8 mouse cellular contexts compared by ENCODE assay signal in genomic region chr5:114796299-114797012, GRCm38 (mm10). TPM values are rescaled to one million over a fixed set of nuclear protein-coding genes. Genes with fewer than 3 reads are reported as not detected.
DNase-seq lines count a peak whose midpoint lies in the region; ATAC-seq lines count a peak whose summit lies in the region.

No protein-coding gene starts in this region.

- peak; percentile 44 for ATAC-seq in limb, embryonic 11.5 days (ENCODE audit: insufficient number of reproducible peaks, low FRiP score, low TSS enrichment, low read depth)
- ATAC-seq in neural tube, embryonic 12.5 days (ENCODE audit: low FRiP score, low read depth), result peak; percentile 62; the same call in 1 of the 2 replicates

- peak overlapping the region; percentile 23 for H3K4me3 ChIP-seq in limb, embryonic 11.5 days (ENCODE audit: low read depth, low read length)
- peak overlapping the region; percentile 33 for H3K4me3 ChIP-seq in neural tube, embryonic 12.5 days

- H3K27me3 ChIP-seq in limb, embryonic 11.5 days (ENCODE audit: control insufficient read depth, insufficient read depth, low read length), result no peaks in the 10 kb centered on the region
- no peaks in the 10 kb centered on the region for H3K27me3 ChIP-seq in neural tube, embryonic 12.5 days (replicated peaks)

- H3K4me1 ChIP-seq in limb, embryonic 11.5 days (ENCODE audit: control insufficient read depth, insufficient read depth, low read length), result no peaks in the 10 kb centered on the region
- H3K4me1 ChIP-seq in neural tube, embryonic 12.5 days, result peaks cover 23% of the 10 kb centered on the region

- no peaks in the 10 kb centered on the region for H3K9me3 ChIP-seq in limb, embryonic 11.5 days (ENCODE audit: control insufficient read depth, low read length)
- no peaks in the 10 kb centered on the region for H3K9me3 ChIP-seq in neural tube, embryonic 12.5 days

- H3K9ac ChIP-seq in limb, embryonic 11.5 days (ENCODE audit: low read length), result peak overlapping the region; percentile 18
- peak overlapping the region; percentile 49 for H3K9ac ChIP-seq in neural tube, embryonic 12.5 days

- DNase-seq in adrenal gland, adult 2 months, result peak; percentile 36
- no peak for DNase-seq in adrenal gland, postnatal 25 days
- DNase-seq in right cerebral cortex, postnatal 25 days, result peak; percentile 31
- no peak for DNase-seq in right cerebral cortex, adult 18-20 months
- DNase-seq in limb, embryonic 11.5 days (ENCODE audit: low spot score), result peak; percentile 40
- DNase-seq in layer of hippocampus, adult 8-10 months (ENCODE audit: low spot score in 2 of 2), result no peak
- no peak for DNase-seq in layer of hippocampus, adult 9-10 months (ENCODE audit: low spot score)

- peaks cover 15% of the 10 kb centered on the region for H3K36me3 ChIP-seq in limb, embryonic 11.5 days (ENCODE audit: control insufficient read depth, insufficient read depth, low read length)
- H3K36me3 ChIP-seq in neural tube, embryonic 12.5 days, result peaks cover 65% of the 10 kb centered on the region

- WGBS in limb, embryonic 11.5 days, result 4% methylated on average over 40 of the region's 40 CpGs
- 3% methylated on average over 40 of the region's 40 CpGs for WGBS in neural tube, embryonic 12.5 days

- H3K4me2 ChIP-seq in limb, embryonic 11.5 days (ENCODE audit: low read depth, severe bottlenecking), result peak overlapping the region; percentile 65
- H3K4me2 ChIP-seq in neural tube, embryonic 12.5 days (replicated peaks), result peak overlapping the region; percentile 62

- no peak overlapping the region for H3K27ac ChIP-seq in limb, embryonic 11.5 days (replicated peaks; ENCODE audit: low read depth, low read length)
- peak overlapping the region; percentile 62; the same call in 1 of the 2 replicates for H3K27ac ChIP-seq in neural tube, embryonic 12.5 days

RNA-seq across cellular contexts. Expression of gene Git2, which starts 21.1 kb away (rescaled TPM):
- total RNA-seq in adrenal gland, adult 2 months (2021), result 10 to 100 TPM; 35.5 to 40.9 TPM
- polyA plus RNA-seq in adrenal gland, adult 2 months (2012; rRNA removed), result 37.7 and 40.5 TPM in 2 replicates
- total RNA-seq in adrenal gland, postnatal 25 days (2021), result 50.4 and 52.3 TPM in 2 replicates
- 35.2 and 39.1 TPM in 2 replicates for polyA plus RNA-seq in limb, embryonic 11.5 days (2014; fragmentation: Nextera tagmentation; extraction: Ambion mirVana)
- polyA plus RNA-seq in neural tube, embryonic 12.5 days (2016; fragmentation: Nextera tagmentation; extraction: Ambion mirVana), result 53.9 and 57.2 TPM in 2 replicates
- 10 to 100 TPM; 51.1 to 61.4 (median 55.3) TPM for total RNA-seq in layer of hippocampus, adult 8-10 months (2022)

RNA-seq across cellular contexts. Expression of gene Ankrd13a, which starts 22.0 kb away (rescaled TPM):
- total RNA-seq in adrenal gland, adult 2 months (2021), result 10 to 100 TPM; 78.4 to 92.4 TPM
- polyA plus RNA-seq in adrenal gland, adult 2 months (2012; rRNA removed), result 51.1 and 51.8 TPM in 2 replicates
- total RNA-seq in adrenal gland, postnatal 25 days (2021), result 74.6 and 93.8 TPM in 2 replicates
- polyA plus RNA-seq in limb, embryonic 11.5 days (2014; fragmentation: Nextera tagmentation; extraction: Ambion mirVana), result 49.4 and 54.2 TPM in 2 replicates
- polyA plus RNA-seq in neural tube, embryonic 12.5 days (2016; fragmentation: Nextera tagmentation; extraction: Ambion mirVana), result 76.4 and 89.3 TPM in 2 replicates
- 10 to 100 TPM; 39.6 to 51.4 (median 47.0) TPM for total RNA-seq in layer of hippocampus, adult 8-10 months (2022)

RNA-seq across cellular contexts. Expression of gene 1500011B03Rik, which starts 26.8 kb away (rescaled TPM):
- total RNA-seq in adrenal gland, adult 2 months (2021), result 10 to 100 TPM; 23.1 to 36.6 TPM
- polyA plus RNA-seq in adrenal gland, adult 2 months (2012; rRNA removed), result 29.7 and 30.6 TPM in 2 replicates
- total RNA-seq in adrenal gland, postnatal 25 days (2021), result 35.7 and 47.5 TPM in 2 replicates
- 91.5 and 93.4 TPM in 2 replicates for polyA plus RNA-seq in limb, embryonic 11.5 days (2014; fragmentation: Nextera tagmentation; extraction: Ambion mirVana)
- polyA plus RNA-seq in neural tube, embryonic 12.5 days (2016; fragmentation: Nextera tagmentation; extraction: Ambion mirVana), result 190 and 192 TPM in 2 replicates
- total RNA-seq in layer of hippocampus, adult 8-10 months (2022), result 100 to 1,000 TPM; 133 to 155 (median 137) TPM

RNA-seq across cellular contexts. Expression of gene 4930519G04Rik, which starts 57.0 kb away (rescaled TPM):
- not detected for total RNA-seq in adrenal gland, adult 2 months (2021)
- polyA plus RNA-seq in adrenal gland, adult 2 months (2012; rRNA removed), result not detected in 2 replicates
- not detected in 2 replicates for total RNA-seq in adrenal gland, postnatal 25 days (2021)
- polyA plus RNA-seq in limb, embryonic 11.5 days (2014; fragmentation: Nextera tagmentation; extraction: Ambion mirVana), result not detected in 2 replicates
- polyA plus RNA-seq in neural tube, embryonic 12.5 days (2016; fragmentation: Nextera tagmentation; extraction: Ambion mirVana), result not detected in 2 replicates
- not detected for total RNA-seq in layer of hippocampus, adult 8-10 months (2022)

Comparison
In these comparisons a context has a peak if more than half of its experiments do, and no peak if none do; other contexts are left out.
1. DNase-seq: peak in adrenal gland, adult 2 months (single experiment), right cerebral cortex, postnatal 25 days (single experiment) and limb, embryonic 11.5 days (single experiment); none in adrenal gland, postnatal 25 days (single experiment), right cerebral cortex, adult 18-20 months (single experiment), layer of hippocampus, adult 8-10 months (0 of 2) and layer of hippocampus, adult 9-10 months (single experiment).